In the genomic region with DNA sequence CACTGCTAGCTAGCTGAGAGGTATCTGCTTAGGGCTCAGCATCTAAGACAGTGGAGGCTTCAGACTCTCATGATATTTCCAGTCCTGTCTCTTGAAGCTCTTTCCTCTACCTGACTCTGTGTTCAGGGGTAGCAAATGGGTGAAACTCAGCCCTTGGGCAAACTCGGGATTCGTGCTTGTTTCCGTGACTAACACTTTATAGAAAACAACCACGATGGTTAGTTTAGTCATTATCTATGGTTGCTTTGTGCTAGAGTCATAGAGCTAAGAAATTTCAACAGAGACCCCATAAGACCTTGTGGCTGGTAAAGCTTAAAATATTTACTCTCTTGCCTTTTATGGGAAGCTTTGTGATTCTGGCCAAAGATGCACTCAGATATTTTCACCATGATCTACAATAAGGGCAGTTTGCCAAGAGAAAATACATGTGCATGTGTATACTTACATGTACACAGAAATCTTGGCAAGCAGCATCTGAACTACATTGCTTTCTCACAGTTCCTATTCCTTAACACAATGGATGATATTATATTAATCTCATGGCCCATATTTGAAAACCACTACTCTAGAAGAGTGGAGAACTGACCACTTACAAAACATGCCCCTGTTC, we compare ENCODE assay signal across 29 mouse cellular contexts.
A peak's percentile ranks its signal among the peaks of the same experiment; 100 is the strongest.
DNase-seq lines count a peak whose midpoint lies in the region; ATAC-seq and TF ChIP-seq lines count a peak whose summit lies in the region.
"Had no signal": no experiment of that assay in that cellular context is flagged by ENCODE, and none has a peak within 500 bp of the region (broad histone marks: within the 10 kb centered on the region; RNA-seq: fewer than 3 reads in every experiment).

No protein-coding gene starts in this region.

- TF ChIP-seq CTCF in kidney, postnatal 0 days (IDR thresholded peaks at IDR 0.05; ENCODE audit: low read depth): no peak
- no peak for TF ChIP-seq CTCF in stomach, postnatal 0 days (IDR thresholded peaks at IDR 0.05; ENCODE audit: low read depth)

- 0 out of 2 replicates have a peak, but pooled peaks cover 8% of the 10 kb centered on the region for H3K27me3 ChIP-seq in embryonic facial prominence, embryonic 13.5 days
- no peaks in the 10 kb centered on the region for H3K27me3 ChIP-seq in embryonic facial prominence, embryonic 10.5 days (replicated peaks; ENCODE audit: low read depth, poor library complexity, severe bottlenecking)
- H3K27me3 ChIP-seq in kidney, postnatal 0 days (ENCODE audit: insufficient read depth, low read length): no peaks in the 10 kb centered on the region
- no peaks in the 10 kb centered on the region for H3K27me3 ChIP-seq in intestine, embryonic 15.5 days (replicated peaks)
- H3K27me3 ChIP-seq in stomach, postnatal 0 days (ENCODE audit: control insufficient read depth, insufficient read depth, low read length): no peaks in the 10 kb centered on the region
- H3K27me3 ChIP-seq: forebrain, embryonic 15.5 days; heart, embryonic 12.5 days; liver, embryonic 13.5 days; midbrain, embryonic 12.5 days; neural tube, embryonic 13.5 days had no signal

- DNase-seq in embryonic facial prominence, embryonic 10.5 days (ENCODE audit: low spot score): no peak
- peak; percentile 21 for DNase-seq in kidney, postnatal 0 days (ENCODE audit: low spot score)
- no peak for DNase-seq in kidney, postnatal 36 days
- DNase-seq in stomach, postnatal 0 days (ENCODE audit: low spot score): no peak
- no peak for DNase-seq in Muller cell, postnatal 12 days (ENCODE audit: inconsistent ontology term)
- no peak for DNase-seq in urinary bladder, adult 18-20 months (ENCODE audit: low spot score in 2 of 2)
- DNase-seq: adrenal gland, postnatal 14 days; cerebellum, adult 11-12 months; cerebellum, adult 9-11 months; gastrocnemius, adult 2 months; gastrocnemius, postnatal 36 days; heart, adult 2 months; kidney, adult 11 months; kidney, postnatal 4 days; layer of hippocampus, postnatal 36 days; left cerebral cortex, postnatal 4 days; liver, embryonic 13.5 days; lung, adult 18-20 months; lung, postnatal 10 days; right cerebral cortex, postnatal 4 days; thymus, postnatal 14 days had no signal

- 58% methylated on average over 4 of the region's 4 CpGs for WGBS in embryonic facial prominence, embryonic 13.5 days
- WGBS in embryonic facial prominence, embryonic 10.5 days: 81% methylated on average over 4 of the region's 4 CpGs
- 85% methylated on average over 4 of the region's 4 CpGs for WGBS in kidney, postnatal 0 days
- WGBS in intestine, embryonic 15.5 days: 67% methylated on average over 4 of the region's 4 CpGs
- 53% methylated on average over 4 of the region's 4 CpGs for WGBS in stomach, postnatal 0 days

- no peak for TF ChIP-seq EP300 in stomach, postnatal 0 days (optimal IDR thresholded peaks at IDR 0.05)

- ATAC-seq in embryonic facial prominence, embryonic 13.5 days (ENCODE audit: insufficient number of reproducible peaks, insufficient read depth, low FRiP score, low TSS enrichment, low read depth): no peak
- no peak for ATAC-seq in kidney, postnatal 0 days (replicated peaks; ENCODE audit: low FRiP score, low read depth)
- ATAC-seq in intestine, embryonic 15.5 days: no peak
- ATAC-seq in stomach, postnatal 0 days (ENCODE audit: low FRiP score, low TSS enrichment): no peak
- ATAC-seq: forebrain, embryonic 15.5 days; hindbrain, embryonic 16.5 days had no signal

- H3K27ac ChIP-seq in embryonic facial prominence, embryonic 13.5 days: 0 out of 2 replicates have a peak overlapping the region, but pooled peaks have one; percentile 18
- no peak overlapping the region for H3K27ac ChIP-seq in embryonic facial prominence, embryonic 10.5 days (replicated peaks)
- H3K27ac ChIP-seq in kidney, postnatal 0 days: no peak overlapping the region
- H3K27ac ChIP-seq in intestine, embryonic 15.5 days: peak overlapping the region; percentile 52; the same call in 1 of the 2 replicates
- H3K27ac ChIP-seq in stomach, postnatal 0 days (replicated peaks): peak overlapping the region; percentile 65
- H3K27ac ChIP-seq: forebrain, embryonic 15.5 days; gastrocnemius, adult 2 months; heart, adult 2 months; liver, embryonic 13.5 days; midbrain, embryonic 12.5 days; neural tube, embryonic 13.5 days had no signal

- H3K9me3 ChIP-seq in embryonic facial prominence, embryonic 13.5 days: no peaks in the 10 kb centered on the region
- no peaks in the 10 kb centered on the region for H3K9me3 ChIP-seq in embryonic facial prominence, embryonic 10.5 days
- H3K9me3 ChIP-seq in kidney, postnatal 0 days (replicated peaks; ENCODE audit: low read length): no peaks in the 10 kb centered on the region
- H3K9me3 ChIP-seq in intestine, embryonic 15.5 days: no peaks in the 10 kb centered on the region
- no peaks in the 10 kb centered on the region for H3K9me3 ChIP-seq in stomach, postnatal 0 days (ENCODE audit: control insufficient read depth, low read length)
- H3K9me3 ChIP-seq: forebrain, embryonic 15.5 days; G1E; heart, embryonic 12.5 days; liver, embryonic 13.5 days; midbrain, embryonic 12.5 days; neural tube, embryonic 13.5 days had no signal

- H3K9ac ChIP-seq in embryonic facial prominence, embryonic 13.5 days: no peak overlapping the region
- H3K9ac ChIP-seq in kidney, postnatal 0 days (ENCODE audit: low read depth, low read length): no peak overlapping the region
- H3K9ac ChIP-seq in intestine, embryonic 15.5 days: no peak overlapping the region
- H3K9ac ChIP-seq in stomach, postnatal 0 days (ENCODE audit: low read length): no peak overlapping the region
- H3K9ac ChIP-seq: forebrain, embryonic 15.5 days; heart, embryonic 12.5 days; liver, embryonic 13.5 days; midbrain, embryonic 12.5 days; neural tube, embryonic 13.5 days had no signal

- no peak overlapping the region for H3K4me3 ChIP-seq in embryonic facial prominence, embryonic 13.5 days
- H3K4me3 ChIP-seq in embryonic facial prominence, embryonic 10.5 days: no peak overlapping the region
- no peak overlapping the region for H3K4me3 ChIP-seq in kidney, postnatal 0 days (replicated peaks; ENCODE audit: low read depth, low read length)
- no peak overlapping the region for H3K4me3 ChIP-seq in intestine, embryonic 15.5 days (replicated peaks)
- no peak overlapping the region for H3K4me3 ChIP-seq in stomach, postnatal 0 days (ENCODE audit: low read depth, low read length)
- H3K4me3 ChIP-seq: forebrain, embryonic 15.5 days; gastrocnemius, adult 2 months; heart, adult 2 months; heart, embryonic 12.5 days; liver, embryonic 13.5 days; midbrain, embryonic 12.5 days; neural tube, embryonic 13.5 days had no signal

- no peak overlapping the region for H3K4me2 ChIP-seq in embryonic facial prominence, embryonic 13.5 days
- no peak overlapping the region for H3K4me2 ChIP-seq in kidney, postnatal 0 days (ENCODE audit: low read length)
- H3K4me2 ChIP-seq in intestine, embryonic 15.5 days (replicated peaks): no peak overlapping the region
- no peak overlapping the region for H3K4me2 ChIP-seq in stomach, postnatal 0 days (replicated peaks; ENCODE audit: low read depth)
- H3K4me2 ChIP-seq: forebrain, embryonic 15.5 days; heart, embryonic 12.5 days; liver, embryonic 13.5 days; midbrain, embryonic 12.5 days; neural tube, embryonic 13.5 days had no signal

- no peaks in the 10 kb centered on the region for H3K36me3 ChIP-seq in embryonic facial prominence, embryonic 13.5 days
- H3K36me3 ChIP-seq in embryonic facial prominence, embryonic 10.5 days (replicated peaks): no peaks in the 10 kb centered on the region
- H3K36me3 ChIP-seq in kidney, postnatal 0 days (ENCODE audit: insufficient read depth, low read length): no peaks in the 10 kb centered on the region
- H3K36me3 ChIP-seq in intestine, embryonic 15.5 days: no peaks in the 10 kb centered on the region
- H3K36me3 ChIP-seq in stomach, postnatal 0 days (ENCODE audit: control insufficient read depth, insufficient read depth, low read length): no peaks in the 10 kb centered on the region
- H3K36me3 ChIP-seq: forebrain, embryonic 15.5 days; G1E; heart, embryonic 12.5 days; liver, embryonic 13.5 days; midbrain, embryonic 12.5 days; neural tube, embryonic 13.5 days had no signal

- H3K4me1 ChIP-seq in embryonic facial prominence, embryonic 13.5 days: 0 out of 2 replicates have a peak, but pooled peaks cover 4% of the 10 kb centered on the region
- H3K4me1 ChIP-seq in embryonic facial prominence, embryonic 10.5 days: no peaks in the 10 kb centered on the region
- no peaks in the 10 kb centered on the region for H3K4me1 ChIP-seq in kidney, postnatal 0 days (replicated peaks; ENCODE audit: insufficient read depth, low read length)
- H3K4me1 ChIP-seq in intestine, embryonic 15.5 days (replicated peaks): no peaks in the 10 kb centered on the region
- no peaks in the 10 kb centered on the region for H3K4me1 ChIP-seq in stomach, postnatal 0 days (replicated peaks; ENCODE audit: control insufficient read depth, insufficient read depth)
- H3K4me1 ChIP-seq: forebrain, embryonic 15.5 days; liver, embryonic 13.5 days; midbrain, embryonic 12.5 days had no signal

Comparison
In these comparisons a context has a peak if more than half of its experiments do, and no peak if none do; other contexts are left out.
1. H3K27ac ChIP-seq: peak in embryonic facial prominence, embryonic 13.5 days (single experiment), intestine, embryonic 15.5 days (single experiment) and stomach, postnatal 0 days (single experiment); none in embryonic facial prominence, embryonic 10.5 days (single experiment) and kidney, postnatal 0 days (single experiment).